Mouse (Mus musculus) embryo, embryonic 10 days (tissue): ENCODE measurements at regions not wholly inside any gene's neighbourhood (a gene's known extent, or its start where the extent isn't known, plus 50 kb on each side); places are given as distances from the start of the nearest gene placed in this dataset.

Experiments used
- DNase-seq: peaks from one replicate; pipeline ENCODE4 v3.0.0-alpha.2; 2015; ENCODE audit warnings: low spot score

DNA sequence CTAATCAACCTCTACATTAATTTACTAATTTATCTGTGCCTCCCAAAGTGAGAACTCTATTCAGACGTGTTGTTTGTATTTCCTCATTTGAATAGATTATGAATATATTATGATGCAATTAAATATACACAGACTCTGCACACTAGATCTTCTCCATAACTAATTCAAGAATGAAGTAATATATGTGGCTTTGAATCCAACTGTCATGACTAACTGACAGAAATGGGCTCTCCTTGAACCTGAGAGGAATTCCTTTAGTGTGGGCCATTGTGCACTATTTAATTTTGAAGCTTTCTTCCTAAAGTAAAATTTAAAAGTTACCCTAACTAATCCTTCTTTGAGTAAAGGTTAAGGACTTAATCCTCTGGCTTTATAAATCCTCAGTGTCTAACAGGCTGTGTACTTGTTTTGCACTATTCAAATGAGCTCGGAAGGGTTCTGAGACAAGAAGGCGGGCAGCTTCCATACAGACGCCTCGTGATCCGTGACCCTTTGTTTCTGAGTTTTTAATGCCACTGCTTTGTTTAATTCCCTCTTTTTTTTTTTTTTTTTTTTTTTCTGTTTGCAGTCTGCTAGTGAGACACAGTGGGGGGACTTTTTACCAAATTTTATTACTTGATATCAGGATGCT, 128.0 kb upstream of the Sox2 start:
- no peak for DNase-seq

DNA sequence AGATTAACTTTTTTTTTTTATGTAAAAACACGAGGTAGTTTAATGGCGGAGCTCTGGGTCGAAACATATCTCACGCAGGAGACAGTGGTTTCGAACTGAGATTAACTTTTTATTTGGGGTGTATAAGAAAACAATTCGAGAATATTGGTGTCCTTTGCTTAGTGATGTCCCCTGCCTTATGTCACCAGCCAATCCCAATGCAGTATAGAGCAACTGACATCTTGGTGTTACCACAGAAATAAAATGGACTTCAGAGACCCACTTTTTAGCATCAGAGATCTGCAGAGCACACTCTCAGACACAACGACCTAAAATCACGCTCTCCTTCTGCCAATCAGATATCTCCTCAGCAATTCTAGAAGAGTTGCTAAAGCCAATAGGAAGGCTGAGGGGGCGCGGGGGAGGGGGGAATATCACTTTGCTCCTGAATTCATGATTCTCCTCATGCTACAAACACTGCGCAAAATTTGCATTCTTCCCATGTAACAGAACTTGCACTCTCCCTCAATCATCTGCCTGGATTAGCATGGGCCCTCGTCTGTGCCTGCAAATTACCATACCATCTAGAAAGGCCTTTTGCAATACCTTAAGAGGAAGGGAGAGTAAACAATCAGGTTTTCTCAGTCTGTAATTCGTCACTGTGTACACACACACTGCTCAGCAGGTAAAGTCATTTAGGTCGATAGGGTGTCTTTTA, 128.7 kb upstream of the Sox2 start:
- DNase-seq, result no peak

DNA sequence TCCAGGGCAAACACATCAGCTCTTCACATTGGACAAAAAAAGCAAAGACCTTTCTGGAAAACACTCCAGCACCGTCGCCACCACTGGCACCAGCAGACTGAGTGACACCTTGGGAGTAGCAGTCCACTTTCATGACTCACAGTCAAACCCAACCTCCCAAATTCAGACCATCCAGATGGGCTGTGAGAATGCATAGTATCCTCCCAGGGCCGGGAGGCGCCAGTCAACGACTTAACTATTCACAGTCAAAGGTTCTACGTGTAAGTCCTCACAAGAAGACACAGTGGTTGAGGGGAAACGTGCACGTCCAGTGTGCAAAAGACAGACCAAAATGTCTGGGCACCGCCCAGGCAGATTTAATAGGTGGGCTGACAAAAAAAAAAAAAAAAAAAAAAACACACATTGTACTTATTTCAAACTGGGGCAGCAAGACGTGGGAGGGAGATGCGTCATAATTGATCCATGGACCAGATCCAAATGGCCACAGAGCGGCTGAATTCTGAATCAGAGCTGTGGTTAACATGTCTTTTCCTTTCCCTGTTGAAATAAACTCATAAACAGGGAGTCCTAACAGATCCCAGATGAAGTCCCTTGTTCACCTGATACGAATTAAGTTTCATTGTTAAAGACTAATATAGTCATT, 137.6 kb upstream of the Sox2 start:
- no peak for DNase-seq

DNA sequence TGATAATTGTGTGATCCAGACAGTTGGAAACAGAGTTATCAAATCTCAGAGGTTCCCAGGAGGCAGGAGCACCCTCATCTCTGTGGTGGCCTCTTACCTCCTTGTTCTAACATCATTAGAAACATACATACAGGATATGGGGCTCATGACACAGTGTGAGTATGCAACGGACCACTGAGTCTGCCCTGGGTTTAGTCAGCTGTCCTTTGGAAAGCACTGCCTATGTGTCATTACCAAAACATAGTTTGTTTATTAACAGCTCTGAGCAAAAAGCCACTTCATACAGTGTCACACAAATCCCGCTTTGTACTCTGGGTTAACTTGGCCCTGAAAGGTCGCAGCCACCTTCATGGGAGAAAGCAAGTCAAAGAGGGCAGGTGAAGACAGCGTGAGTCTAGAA, 139.5 kb upstream of the Sox2 start:
- no peak for DNase-seq

DNA sequence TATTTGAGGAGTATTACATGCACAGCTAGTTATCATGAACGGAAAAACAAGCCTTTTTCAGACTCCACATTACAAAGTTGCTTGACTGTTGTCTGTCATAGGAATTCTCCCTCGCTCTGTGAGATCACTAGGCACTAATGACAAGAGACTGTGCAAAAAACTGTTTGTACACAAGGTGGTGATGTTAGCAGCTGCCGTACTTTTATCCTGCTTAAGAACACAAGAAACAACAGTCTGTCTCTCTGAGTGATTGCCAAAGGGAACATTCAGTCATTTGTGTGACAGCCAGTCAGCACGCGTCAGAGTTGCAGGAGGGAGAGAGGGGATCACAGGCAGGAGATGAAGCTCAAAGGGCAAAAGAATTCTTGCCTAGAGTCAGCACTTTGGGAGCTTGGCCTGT, 141.0 kb upstream of the Sox2 start:
- peak; percentile 17 for DNase-seq

DNA sequence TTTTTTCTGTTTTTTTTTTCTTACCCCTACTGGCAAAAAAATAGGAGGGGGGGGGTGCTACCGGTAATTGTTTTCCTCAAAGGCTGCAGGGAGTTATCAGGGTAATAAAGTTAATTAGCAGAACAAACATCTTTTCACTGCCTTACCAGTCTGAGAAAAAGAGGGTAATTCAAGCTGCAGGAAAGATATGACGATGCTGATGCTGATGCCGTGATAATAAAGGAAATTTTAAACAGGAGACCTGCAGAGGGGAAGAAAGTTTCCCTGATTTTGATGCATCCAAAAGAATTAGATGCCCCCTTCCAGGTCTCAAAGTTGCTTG, 145.7 kb upstream of the Sox2 start:
- no peak for DNase-seq

DNA sequence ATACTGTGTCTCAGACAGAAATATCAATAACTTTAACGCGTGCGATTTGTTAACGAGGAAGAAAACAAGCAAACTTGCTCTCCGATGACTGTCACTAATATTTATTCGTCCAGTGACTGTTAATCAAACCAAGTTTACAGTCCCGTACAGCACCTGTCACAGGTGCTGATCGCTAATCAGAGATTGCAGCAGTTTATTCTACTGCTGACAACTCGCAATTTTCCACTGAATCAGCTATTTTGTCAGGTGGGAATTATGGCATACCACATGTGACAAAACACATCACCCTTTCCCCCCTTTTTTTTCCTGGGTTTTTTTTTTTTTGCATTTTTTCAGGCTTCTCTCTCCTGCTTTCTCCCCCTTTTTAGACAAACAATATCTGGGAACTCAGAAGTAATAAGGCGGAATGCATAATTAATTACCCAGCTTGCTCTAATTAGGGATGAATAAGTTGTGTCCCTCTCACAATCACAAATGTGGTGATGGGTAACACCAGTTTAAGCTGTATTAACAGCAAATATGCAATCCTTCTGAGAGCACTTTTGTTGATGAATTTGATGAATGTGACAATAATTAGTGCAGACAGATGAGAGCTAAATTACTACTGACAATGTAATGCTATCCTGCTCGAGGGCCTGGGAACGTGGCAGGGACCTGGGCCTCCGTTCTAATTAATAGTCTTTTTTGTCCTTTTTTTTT, 146.2 kb upstream of the Sox2 start:
- DNase-seq, result peak; percentile 42

DNA sequence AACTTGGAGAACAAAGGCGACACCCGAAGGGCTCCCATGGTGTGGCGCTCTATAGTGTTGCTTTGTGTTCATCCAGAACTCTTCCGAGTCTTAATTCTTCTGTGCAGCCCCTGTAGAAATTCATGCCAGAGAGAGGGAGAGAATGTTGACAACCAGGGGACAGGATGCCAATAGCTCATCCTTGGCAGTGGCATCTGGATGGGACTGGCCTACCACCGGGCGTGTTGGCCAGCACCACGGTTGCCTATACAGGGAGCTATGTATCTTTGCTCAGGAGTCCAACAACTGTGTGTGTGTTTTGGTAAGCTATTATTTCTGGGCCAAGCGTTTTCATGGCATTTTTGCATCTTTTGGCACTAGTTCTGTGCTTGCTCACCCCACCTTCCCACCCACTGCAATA, 153.4 kb upstream of the Sox2 start:
- DNase-seq, result no peak

DNA sequence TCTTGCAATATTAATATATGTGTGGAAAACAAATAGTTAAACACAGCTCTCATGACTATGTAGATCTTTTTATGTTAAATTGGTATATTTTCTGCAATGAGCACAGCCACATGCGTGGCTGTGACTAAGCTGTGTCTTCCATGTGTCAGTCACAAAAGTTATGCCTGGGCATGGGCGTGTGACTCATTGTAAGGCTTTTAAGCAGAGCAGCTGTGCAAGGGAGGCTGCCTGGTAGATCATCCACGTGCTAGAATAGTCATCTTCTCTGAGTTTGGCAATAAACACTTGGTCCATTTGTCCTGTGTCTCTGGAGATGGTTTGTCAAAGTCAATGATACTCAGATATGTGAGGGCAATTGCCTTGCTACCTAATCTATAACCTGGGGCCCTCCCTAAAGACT, 154.6 kb upstream of the Sox2 start:
- DNase-seq, result no peak

DNA sequence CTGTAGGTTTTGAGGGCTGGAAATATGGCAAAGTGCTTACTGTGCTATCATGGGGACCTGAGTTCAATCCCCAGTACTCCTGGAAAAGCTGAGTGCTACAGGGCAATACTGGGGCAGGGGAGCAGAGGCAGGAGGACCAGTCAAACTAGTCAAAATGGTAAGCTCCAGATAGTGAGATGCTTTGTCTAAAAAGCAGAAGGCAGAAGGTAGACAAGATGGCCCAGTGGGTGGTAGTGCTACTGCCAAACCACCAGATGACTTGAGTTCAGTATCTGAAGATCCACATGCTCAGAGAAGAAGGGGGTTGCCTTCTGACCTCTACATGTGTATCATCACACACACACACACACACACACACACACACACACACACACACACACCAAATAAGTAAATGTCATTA, 156.3 kb upstream of the Sox2 start:
- no peak for DNase-seq

DNA sequence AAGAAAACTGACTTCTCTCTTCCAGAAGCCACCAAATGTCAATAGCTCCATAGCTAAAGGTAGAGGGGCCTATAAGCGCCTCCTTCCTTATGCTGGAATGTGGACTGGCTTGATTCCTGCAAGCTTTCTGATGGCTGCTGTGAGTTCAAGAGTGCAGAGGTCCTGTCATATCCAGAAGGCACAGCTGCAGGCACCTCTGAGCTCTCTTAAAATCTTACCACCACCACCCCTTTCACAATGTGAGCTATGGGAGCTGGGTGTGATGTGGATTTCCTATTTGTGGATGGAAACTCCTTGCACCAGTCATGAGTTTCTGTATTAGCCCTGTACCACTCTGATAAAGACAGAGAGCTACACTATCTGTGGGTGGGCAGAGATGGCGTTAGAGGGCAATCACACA, 161.2 kb upstream of the Sox2 start:
- DNase-seq, result no peak

DNA sequence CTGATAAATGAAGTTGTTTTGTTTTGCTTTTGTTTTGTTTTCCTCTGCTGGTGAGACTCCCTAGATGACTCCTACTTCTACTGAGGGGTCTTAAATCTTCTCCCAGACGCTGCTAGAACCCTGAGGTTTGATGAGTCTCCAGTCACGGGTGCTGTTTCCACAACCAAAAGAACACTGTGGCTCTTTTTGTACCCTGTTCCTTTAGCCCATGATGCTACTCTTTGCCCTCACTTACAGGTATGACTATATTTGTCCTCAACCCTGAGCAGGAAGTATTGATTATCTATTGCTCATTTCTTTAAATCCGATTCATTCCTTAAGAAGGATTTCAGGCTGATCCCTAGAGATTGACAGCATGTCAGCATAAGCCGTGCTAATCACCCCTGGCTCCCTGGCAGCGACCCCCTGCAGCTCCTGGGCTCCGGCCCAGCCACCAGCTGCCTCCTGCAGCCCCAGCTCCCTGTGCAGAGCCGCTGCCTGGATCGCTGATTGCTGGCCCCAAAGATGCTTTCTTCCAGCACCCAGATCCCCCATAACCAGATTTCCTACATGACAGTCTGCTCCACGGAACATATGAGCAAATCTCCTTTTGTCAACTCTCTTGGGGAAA, 163.7 kb upstream of the Sox2 start:
- DNase-seq, result no peak

DNA sequence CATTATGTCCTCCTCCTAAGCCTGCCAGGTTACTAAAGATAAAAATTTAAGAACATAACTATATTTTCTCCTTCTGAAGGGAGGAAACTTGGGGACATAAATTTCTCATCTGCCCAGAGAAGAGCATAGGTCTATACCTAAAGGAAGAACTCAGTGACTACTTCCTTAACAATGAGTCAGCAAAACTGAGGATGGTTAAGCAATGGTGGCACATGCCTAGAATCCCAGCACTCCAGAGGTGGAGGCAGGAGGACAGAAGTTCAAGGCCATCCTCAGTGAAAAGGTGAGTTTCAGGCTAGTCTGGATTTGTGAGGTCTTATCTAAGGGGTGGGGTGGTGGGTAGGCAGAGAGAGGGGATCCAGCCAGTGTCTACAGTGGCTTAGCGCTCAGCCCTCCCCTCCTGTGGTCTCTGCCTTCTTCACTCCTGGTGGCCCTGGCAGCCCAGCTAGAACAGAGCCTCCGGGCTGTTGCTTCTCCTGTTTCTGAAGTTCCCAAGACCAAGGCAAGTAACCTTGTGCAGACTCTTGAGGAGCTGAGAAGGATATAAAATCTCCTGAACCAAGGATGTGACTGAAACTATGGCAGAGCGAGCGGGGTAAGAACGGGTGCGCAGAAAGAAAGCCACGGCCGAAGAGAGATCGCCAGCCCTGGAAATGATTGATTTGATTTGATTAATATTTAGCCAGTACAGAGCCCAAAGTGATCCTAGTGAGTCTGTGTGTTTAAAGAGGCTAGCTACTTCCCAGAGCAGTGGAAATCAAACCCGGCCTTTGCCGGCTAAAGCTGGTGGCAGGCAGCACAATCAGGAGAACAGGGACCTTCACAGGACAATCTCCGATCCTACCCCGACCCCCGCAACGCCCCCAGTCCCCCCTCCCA, 164.6 kb upstream of the Sox2 start:
- DNase-seq, result no peak

DNA sequence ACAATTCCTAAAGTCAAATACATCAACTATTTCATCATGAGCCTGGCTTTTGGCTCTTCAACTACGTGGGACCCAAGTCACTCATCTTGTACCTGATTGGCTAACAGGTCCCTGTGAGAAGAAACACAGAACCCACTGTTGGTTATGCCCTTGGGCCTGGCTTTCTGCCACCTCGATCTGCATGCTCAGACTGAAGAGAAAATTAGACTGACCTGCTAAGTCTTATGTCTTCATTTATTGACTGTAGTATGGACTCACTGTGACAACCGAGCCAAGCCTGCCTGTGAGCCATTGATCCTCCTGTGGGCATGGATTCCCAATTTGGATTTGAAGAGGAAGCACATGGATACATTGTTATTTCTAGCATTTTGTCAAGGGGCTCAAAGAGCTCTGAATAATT, 166.3 kb upstream of the Sox2 start:
- no peak for DNase-seq

DNA sequence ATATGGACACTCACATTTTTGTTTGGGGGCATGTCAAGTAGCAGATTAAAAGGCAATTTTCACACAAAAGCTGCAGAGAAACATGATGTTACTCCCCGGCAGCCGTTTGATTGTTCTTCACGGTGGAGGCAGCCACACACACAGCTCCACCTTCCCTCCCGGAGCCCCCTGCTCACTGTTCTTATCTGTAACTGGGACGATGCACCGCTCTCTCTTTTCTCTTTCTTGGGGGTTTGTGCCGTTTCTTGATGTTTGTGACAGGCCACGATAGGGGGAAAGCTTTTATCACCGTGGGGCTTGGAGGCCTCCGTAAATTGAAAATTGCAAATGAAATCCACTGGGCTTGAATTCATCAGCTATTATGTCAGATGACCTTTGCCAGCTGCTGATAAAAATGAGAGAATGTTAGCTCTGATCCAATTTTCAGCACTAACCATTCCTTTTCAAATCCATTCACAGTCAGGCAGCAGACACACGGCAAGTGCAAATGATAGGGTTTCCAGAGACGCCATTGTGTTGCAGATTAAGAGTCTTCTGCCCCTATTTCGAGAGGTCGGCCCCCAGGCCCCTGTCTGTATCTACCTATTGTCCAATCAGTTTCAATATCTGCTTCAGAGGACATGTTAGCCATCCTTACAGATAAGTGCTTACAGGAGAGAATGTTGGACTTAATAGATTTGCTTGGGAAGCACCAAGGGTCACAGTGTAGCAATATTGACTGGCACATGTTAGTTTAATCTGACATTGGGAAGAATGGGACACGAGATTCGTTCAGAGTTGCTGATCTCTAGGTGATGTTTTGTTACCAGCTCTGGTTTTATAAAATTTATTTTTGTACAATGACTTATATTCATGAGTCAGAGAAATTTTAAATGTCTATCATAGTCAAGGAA, 168.1 kb upstream of the Sox2 start:
- DNase-seq, result no peak

DNA sequence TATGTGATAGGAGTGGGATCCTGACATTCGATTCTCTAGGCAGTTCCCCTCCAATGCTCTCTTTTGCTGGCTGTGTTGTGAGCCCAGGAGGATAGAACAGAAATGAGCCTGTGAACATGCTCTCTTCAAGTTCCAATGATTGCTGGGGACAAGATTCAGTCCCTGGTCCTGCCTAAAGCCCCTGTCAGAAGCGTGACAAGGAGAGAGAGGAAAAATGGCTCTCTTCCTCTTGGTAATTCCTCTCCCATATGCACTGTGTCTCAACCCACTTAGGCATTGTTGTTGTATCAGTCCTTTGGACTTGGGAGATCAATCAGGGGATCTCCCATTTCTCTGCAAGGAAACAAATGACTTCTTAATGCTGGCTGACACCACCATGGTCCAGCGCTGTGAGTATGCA, 168.9 kb upstream of the Sox2 start:
- no peak for DNase-seq

DNA sequence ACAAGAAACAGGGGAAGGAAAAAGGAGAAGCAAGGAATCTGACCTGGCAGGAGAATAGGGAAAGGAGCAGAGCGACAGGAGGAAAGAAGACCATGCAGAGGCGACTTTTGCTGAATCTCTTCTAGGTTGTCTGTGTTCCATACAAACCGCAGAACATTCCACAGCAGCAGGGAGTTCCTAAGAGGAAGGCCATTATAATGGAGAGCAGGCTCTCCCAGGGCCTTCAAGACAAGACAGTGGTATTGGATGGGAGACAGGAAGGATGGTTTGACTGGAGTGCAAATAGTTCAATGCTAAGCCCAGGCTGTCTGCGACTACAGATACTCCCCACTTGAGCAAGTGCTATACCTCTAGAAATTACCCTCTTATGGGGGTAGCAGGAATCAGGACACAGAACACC, 176.1 kb upstream of the Sox2 start:
- no peak for DNase-seq

DNA sequence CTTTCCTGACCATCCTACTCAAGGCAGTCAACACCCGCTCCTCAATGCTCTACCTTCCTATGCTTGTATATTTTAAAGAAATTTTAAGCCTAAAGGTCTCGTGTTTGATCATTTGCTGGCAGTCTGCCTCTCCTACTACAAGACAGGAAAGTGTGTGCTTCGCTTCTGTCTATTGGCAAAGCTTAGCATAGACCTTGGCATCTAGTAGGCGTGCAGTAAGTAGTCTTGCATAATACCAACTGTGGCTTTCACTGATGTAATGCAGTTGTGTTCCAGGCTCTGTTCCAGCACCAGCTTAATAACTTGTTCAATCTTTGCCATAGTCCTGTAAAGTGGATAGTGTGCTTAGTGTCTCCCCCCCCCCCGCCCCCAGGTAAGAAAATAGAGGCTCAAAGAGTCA, 179.5 kb upstream of the Sox2 start:
- DNase-seq, result no peak

DNA sequence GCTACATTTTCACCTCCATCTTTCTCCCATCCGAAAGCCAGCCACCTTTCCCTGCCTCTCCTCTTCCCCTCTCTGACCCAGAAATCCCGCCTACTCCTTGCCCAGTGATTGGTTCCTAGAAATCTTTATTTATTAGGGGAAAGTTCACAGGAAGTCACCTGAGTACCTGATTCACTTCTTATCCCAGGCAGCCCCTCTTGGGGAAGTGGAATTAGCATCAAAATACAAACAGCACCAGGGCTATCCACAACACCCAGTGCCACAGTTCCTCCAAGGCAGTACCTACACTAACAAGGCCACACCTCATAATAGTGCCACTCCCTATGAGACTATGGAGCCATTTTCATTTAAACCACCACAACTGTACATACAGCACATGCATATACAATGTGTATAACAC, 180.3 kb upstream of the Sox2 start:
- no peak for DNase-seq

DNA sequence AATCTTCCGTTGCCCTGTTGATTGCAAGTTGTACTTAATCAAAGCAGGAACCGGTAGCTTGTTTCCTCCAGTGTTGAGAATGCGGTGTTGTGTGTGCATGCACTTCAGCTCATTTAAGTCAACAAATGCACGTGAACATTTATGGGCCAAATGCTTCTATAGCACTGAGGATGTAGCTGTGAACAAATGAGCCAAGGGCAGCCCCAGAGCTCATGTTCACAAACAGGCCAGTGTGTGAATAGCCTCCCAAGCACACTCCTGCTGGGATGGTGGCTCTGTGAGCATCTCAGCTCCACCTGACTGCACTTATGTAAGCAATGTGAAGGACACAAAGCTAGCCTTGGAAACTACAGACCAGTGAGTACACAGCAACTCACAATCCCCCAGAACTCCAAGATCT, 183.9 kb upstream of the Sox2 start:
- DNase-seq, result no peak
